Mouse (Mus musculus) adrenal gland, adult 2 months (tissue): ENCODE measurements around the gene Wnt5b. TPM values are rescaled to one million over a fixed set of nuclear protein-coding genes. Genes with fewer than 3 reads are reported as not detected.

Source experiments
- DNase-seq: peaks from one replicate; pipeline ENCODE4 v3.0.0; 2021
- polyA plus RNA-seq: library from polyadenylated mRNA; depleted of rRNA; stranded (reverse); fragments of >200 nt; gene quantifications from 2 replicates; pipeline ENCODE4 v1.2.3, GENCODE M21; 2012
- total RNA-seq, 2 experiments: library from RNA; stranded (reverse); gene quantifications; 2 replicates each; pipeline ENCODE4 v1.2.3; 2021

The Wnt5b gene
- total and polyA plus RNA-seq, 3 experiments: 1.9 to 3.3 (median 2.8) TPM

- peak; percentile 85 for DNase-seq
Observed at GRCm38 (mm10) chr6:119417354-119417753, 126.8 kb downstream of the Wnt5b start, which contains the start of gene Adipor2. Gene Adipor2, minus strand, starts transcription at chr6:119417704.

DNA sequence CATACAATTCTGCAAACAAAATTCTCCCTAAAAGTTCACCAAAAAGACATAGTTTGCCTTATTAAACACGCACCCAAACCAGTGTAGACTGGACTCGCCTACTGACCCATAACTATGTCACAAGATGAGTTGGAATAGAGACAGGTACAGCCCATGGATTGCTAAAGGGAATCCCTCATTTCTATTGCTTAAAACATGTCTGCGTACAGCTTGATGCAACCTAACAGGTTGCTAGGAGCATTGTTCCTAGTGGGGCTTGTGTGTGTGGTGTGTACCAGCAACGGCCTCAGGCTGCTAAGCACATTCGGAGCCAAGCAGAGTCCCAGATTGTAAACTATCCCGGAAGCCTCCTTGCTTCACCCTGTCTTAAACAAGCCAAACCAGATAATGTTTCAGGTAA lies 127.5 kb downstream of the Wnt5b start:
- no peak for DNase-seq

DNA sequence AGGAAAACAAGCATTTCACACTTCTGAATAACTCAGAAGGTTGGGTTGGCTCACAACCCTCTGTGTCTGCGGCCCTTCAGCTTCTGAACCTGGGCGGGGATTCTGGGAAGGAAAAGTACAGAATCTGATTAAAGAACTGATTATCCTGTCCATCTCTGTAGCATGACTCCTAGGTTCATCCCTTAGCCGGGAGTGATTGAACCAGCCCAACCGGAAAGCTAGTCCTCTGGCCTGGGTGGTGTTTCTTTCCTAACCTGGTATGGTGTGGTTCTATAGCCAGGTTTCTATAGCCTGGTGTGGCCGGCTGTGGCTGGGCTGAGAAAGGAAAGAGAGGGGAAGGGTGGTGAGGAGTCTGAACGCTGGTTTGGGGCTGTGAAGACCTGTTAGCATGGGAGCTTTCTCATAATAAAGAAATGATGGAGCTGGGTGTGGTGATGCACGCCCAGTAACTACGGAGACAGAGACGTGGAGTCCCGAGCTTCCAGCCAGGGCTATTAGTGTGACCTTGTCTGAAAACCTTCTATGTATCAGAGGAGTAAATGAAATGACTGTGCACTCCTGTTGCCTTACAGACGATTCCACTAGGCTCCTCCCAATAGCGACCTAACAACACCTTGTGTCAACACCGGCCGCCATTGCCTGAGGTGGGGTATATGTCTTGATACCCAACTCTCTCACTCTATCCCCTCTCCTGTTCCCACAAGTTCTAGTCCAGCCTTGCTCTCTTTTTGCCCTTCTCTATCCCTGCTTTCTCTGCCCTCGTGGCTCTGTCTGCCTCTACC lies 129.7 kb downstream of the Wnt5b start:
- DNase-seq: no peak

DNA sequence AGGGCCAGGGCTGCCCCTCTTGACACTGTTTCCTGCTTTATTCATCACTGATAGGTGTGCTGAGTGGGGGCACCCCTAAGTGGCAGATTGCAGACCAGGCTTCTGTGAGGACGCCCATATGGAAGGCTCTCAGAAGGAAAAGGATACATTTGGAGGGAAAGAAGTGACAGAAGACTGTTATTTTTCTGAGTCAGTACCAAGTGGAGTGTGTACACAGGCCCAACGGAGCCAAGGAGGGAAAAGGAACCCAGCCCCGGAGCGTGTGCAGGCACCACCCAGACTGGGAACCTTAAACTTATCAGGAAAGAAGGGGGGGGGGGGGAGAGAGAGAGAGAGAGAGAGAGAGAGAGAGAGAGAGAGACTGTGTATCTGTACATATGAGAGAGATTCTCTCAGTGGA lies 131.6 kb downstream of the Wnt5b start:
- no peak for DNase-seq

DNA sequence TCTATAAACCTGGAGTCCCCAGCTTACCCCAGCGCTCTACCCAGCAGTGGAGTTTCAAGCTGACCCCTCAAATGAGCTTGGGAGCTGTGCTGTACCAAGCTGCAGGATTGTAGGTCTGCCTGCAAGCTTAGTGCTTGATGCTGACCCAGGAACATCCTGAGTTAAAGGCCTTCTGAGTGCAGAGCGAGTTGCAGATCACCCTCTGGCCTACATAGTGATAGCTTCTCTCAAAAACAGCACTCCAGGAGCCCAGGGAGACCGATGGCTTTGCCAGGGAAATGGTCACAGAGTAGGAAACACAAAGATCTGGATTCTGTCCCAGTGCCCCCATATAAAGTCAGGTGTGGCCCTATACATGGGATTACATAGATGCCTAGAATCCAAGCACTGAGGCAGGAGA lies 132.6 kb downstream of the Wnt5b start:
- DNase-seq: no peak

DNA sequence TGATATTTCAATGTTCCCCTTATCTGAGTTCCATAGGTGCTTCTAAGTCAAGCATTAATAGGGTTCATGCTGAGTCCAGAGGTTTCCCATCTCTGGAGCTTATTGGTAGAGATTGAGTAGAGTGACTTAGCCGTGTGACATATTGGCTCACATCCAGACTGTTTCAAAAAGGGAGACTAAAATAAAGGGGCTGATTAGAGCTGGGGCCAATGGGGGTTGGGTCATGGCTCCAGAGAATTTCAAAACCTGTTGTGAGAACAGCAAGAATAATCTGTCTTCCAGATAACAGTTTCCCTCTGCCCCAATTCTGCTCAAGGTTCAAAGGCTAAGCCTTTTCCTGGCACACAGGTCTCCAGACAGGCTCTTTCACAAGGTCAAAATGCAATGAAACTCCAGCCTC lies 134.4 kb downstream of the Wnt5b start:
- DNase-seq: peak; percentile 77

DNA sequence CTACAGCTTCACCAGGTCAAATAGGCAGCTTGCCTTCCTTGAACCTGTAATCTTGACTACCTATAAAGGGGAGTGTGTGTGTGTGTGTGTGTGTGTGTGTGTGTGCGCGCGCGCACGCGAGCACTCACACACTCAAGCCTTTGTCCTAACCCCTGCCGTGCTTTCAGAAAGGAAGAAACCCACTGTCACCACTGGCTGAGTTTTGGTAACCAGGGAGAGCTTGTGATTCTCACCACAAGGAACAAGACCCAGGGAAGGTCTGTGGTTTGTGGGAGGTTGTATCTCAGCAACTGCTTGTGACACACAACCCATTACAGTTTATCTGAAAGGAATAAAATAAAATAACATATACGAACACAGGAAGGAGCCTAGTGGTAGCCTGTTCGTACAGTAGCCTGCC lies 135.6 kb downstream of the Wnt5b start:
- no peak for DNase-seq

DNA sequence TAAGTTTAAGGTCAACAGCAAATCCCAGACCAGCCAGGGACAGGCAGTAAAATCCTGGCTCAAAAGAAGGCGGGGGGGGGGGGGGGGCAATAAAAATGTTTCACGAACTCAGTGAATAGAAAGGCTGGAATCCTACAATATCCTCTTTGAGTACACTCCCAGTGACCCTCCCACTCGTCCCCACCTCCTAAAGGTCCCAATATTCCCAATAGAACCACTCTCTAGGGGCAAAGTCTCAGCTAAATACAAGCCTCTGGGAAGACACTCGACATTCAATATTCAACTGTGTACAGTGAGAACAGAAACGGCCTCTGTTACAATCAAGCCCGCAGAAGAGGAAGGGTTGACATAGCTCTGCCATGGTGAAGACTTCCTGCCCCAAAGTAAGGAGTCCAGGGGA lies 136.3 kb downstream of the Wnt5b start:
- DNase-seq: no peak

GRCm38 (mm10) chr6:119406528-119406927 lies 137.6 kb downstream of the Wnt5b start:
- no peak for DNase-seq

GRCm38 (mm10) chr6:119405310-119405709 lies 138.8 kb downstream of the Wnt5b start:
- DNase-seq: peak; percentile 59

DNA sequence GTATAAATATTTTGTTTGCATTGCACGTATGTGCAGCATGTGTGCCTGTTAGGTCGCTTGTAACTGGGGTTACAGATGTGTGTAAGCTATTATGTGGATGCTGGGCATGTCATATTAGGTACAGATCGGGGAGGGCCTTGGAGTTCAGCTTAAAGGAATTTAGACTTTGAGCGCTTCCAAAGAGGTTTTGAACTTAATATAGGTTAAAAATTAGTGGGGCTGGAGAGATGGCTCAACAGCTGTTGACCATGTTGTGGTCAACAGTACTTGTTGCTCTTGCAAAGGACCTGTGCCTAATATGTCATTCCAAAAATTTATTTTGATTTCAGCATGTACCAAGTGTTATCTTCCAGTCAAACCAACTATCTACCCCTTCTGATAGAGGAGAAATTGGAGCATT lies 139.3 kb downstream of the Wnt5b start:
- DNase-seq: no peak

DNA sequence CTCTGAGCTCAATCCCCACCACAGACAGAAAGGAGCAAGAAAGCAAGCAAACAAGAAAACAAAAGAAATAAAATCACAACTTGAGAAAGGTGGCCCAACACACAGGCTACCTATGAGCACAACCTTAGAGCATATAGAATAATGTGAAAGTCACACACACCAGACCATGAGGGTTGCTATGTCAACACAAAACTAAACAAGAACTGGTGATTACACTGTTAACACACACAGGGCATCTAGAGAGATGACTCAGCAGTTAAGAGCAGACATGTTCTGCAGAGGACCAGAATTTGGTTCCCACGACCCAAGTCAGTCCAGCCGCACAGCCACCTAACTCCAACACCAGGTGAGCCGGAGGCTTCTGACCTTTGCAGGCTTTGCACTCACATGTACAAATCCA lies 141.2 kb downstream of the Wnt5b start:
- DNase-seq: no peak

- DNase-seq: no peak
Observed at GRCm38 (mm10) chr6:119401545-119402304, 142.4 kb downstream of the Wnt5b start.

DNA sequence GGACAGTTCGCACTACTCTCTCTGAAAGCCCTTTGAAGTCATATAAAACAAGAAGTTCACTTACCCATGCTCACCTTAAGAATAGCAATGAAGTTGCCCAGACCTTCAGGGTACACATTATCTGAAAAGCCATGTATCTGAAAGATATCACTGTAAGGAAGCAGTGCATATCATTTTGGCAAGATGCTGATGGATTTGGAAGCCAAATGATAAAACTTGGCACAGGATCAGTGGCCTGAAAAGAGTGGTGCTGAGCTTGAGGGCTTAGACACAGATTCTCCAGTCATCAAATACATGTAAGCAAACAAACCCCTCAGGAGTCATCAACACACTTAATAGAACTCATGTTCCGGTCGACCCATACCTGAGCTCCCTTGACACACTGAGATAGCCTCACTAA lies 143.5 kb downstream of the Wnt5b start:
- no peak for DNase-seq

DNA sequence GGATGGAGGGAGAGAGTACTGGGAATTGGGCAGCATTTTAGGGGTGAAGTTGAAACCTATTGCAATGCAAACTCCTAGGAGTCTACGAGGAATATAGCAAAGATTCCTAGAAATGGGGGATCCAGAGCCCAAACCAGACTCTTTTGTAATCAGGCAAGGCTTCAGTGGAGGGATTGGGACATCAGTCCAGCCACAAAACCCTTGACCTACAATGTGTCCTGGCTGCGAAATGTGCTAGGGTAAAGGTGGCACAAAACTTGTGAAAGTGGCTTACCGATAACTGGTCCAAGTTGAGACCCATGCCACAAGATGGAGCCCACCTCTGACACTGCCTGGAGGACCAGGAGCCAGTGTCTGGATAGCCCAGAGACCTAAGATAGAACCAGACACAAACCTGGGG lies 144.8 kb downstream of the Wnt5b start:
- DNase-seq: peak; percentile 55

DNA sequence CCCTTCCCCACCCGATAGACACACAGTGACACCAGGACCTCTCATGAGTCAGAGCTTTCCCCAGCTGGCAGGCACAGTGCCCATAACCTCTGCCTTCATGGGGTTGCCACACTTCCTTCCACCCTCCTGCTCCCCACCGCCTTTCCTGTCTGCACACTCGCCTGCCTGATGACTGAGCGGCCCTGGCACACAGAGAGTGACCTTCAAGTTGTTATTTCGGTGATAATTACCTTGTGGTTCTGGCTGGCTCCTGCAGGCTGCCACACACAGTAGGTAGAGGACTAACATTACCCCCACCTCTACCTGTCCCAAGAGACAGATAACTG lies 147.9 kb downstream of the Wnt5b start:
- peak; percentile 93 for DNase-seq

DNA sequence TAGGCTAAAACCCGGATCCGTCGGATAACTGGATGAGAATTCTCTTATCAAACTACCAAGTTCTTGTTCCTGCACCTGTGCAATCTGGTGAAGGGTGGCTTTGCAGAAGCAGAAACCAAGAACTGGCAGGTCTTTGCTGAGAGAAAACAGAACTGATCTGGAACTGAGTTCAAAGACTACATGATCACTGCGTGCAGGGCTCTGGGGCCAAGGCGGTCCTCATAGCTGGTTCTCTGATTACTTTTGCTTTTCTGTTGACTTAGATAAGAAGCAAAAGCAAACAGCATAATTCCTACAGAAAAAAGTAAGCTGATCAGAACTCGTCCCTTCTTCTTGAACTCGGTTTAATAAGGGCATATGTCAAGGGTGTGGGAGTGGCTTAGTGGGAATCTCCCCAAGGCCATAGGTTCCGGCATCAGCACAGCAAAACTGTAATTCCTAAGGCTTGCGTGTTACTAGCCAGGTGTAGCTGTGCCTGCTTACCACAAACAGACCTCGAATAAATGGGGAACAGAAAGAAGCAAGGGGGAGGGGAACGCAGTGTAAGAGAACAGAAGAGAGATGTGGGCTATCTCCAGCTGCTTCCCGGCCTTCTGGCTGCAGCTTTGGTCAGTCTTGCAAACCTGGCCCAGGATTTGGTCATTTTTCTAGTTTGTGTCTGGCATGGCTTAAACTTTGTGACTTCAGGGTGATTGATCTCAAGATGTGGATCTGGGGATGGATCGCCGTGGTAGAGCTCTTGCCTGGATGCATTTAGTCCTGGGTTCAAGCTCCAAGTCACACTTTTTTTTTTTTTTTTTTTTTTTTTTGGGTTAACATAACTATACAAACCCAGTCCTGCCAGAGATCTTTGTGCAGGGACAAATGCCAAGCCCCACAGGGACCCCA lies 148.5 kb downstream of the Wnt5b start:
- DNase-seq: peak; percentile 47

GRCm38 (mm10) chr6:119392836-119393235 lies 151.3 kb downstream of the Wnt5b start:
- DNase-seq: peak; percentile 71

- no peak for DNase-seq
Observed at GRCm38 (mm10) chr6:119390728-119391127, 153.4 kb downstream of the Wnt5b start.

DNA sequence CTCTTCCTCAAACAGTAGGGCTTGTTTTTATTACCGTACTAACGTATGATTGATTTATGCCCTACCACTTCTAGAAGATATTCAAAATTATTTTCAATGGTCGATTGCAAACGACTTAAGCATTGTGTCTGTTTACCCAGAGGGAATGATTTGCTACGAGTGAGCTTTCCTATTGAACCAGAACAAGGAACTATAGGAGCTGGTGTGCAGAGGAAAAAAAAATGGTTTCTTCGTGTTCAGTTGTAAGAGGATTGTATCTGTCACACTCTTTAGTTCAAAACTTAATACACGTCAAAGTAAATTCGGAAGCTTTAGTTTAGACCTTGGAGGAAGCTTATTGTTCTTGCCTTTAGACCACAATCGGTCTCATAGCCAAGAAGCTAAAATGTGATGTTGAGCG lies 155.1 kb downstream of the Wnt5b start:
- DNase-seq: no peak

- peak; percentile 96 for DNase-seq
Observed at GRCm38 (mm10) chr6:119388650-119389012, 155.5 kb downstream of the Wnt5b start.

DNA sequence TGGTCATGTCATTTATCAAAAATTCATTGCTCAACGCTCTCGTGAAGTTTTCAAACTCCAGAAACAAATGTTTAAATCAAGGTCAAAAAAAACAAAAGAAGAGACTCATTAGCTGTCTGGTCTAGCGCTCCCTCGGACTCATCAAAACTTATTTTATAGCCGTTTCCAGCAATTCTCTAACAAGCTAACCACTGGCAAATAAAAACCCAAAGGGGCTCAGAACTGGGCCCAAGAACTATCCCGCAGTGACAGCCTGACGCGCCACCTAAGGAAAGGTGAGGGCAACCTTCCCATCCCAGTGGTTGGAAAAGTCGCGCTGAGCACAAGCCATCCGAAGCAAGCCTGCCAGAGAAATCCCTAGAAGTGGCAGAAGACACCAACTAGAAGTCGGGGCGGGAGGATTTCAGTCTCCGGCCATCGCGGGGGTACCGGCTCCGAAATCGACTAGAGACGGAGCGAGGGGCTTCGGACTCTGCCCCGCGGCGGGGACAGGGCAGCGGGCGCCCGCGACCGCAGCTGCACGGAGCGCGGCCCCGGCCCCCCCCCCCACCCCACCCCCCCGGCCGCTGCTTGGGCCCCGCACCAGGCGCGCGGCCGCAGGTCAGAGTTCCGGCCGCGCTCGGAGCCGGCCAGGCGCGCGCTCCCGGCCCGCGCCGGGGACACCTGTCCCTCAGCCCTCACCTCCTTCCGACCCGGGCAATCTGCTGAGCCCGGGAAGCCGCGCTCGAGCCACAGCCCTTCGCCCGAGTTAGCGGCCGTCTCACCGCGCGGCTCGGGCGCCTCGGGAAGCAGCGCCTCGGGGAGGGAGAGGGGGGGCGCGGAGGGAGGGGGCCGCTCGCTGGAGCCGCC lies 156.1 kb downstream of the Wnt5b start:
- peak; percentile 57 for DNase-seq
